Mouse (Mus musculus) liver, embryonic 12.5 days (tissue): ENCODE measurements around the gene Capn2. TPM values are rescaled to one million over a fixed set of nuclear protein-coding genes. Genes with fewer than 3 reads are reported as not detected.

Experiments used
- ATAC-seq: fragments of 200-750 bp; cut with Nextera tagmentation; 2 replicates; pipeline ENCODE4 v1.8.0; 2017; ENCODE audit warnings: moderate number of reproducible peaks, mild to moderate bottlenecking, moderate library complexity
- H3K27ac ChIP-seq: fragments of 300-500 bp; sonication (generic); 2 replicates; pipeline ENCODE4 v1.5.1; 2016; ENCODE audit warnings: mild to moderate bottlenecking
- H3K27me3 ChIP-seq: fragments of 300-500 bp; sonication (generic); replicated peaks from 2 replicates; pipeline ENCODE4 v1.6.1; 2016; ENCODE audit warnings: mild to moderate bottlenecking, moderate library complexity
- H3K36me3 ChIP-seq: fragments of 300-500 bp; sonication (generic); 2 replicates; pipeline ENCODE4 v1.6.1; 2016; ENCODE audit warnings: mild to moderate bottlenecking, moderate library complexity
- H3K4me1 ChIP-seq: fragments of 300-500 bp; sonication (generic); 2 replicates; pipeline ENCODE4 v1.6.1; 2016
- H3K4me2 ChIP-seq: fragments of 300-500 bp; sonication (generic); 2 replicates; pipeline ENCODE4 v1.6.1; 2016; ENCODE audit warnings: mild to moderate bottlenecking, moderate library complexity
- H3K4me3 ChIP-seq: fragments of 300-500 bp; sonication (generic); 2 replicates; pipeline ENCODE4 v1.5.1; 2016; ENCODE audit warnings: mild to moderate bottlenecking, moderate library complexity
- H3K9ac ChIP-seq: fragments of 300-500 bp; sonication (generic); 2 replicates; pipeline ENCODE4 v1.6.1; 2016; ENCODE audit warnings: mild to moderate bottlenecking, moderate library complexity
- H3K9me3 ChIP-seq: fragments of 300-500 bp; sonication (generic); replicated peaks from 2 replicates; pipeline ENCODE4 v1.6.1; 2016; ENCODE audit warnings: mild to moderate bottlenecking, moderate library complexity
- WGBS: fragments of 180-500 bp; shearing (Covaris S2); methylation state at CpG from one replicate; pipeline ENCODE4 v1.1.7; 2016; ENCODE audit not compliant: insufficient replicate concordance; 5-methylcytosine and 5-hydroxymethylcytosine counted together
- polyA plus RNA-seq: library from polyadenylated mRNA; unstranded; fragments of >200 nt; fragmentation: Nextera tagmentation; extraction: Ambion mirVana; gene quantifications from 2 replicates; pipeline ENCODE4 v1.2.1, GENCODE M21; 2016

The Capn2 gene
- polyA plus RNA-seq, 1 experiment from 2014 or later: 36.6 TPM

DNA sequence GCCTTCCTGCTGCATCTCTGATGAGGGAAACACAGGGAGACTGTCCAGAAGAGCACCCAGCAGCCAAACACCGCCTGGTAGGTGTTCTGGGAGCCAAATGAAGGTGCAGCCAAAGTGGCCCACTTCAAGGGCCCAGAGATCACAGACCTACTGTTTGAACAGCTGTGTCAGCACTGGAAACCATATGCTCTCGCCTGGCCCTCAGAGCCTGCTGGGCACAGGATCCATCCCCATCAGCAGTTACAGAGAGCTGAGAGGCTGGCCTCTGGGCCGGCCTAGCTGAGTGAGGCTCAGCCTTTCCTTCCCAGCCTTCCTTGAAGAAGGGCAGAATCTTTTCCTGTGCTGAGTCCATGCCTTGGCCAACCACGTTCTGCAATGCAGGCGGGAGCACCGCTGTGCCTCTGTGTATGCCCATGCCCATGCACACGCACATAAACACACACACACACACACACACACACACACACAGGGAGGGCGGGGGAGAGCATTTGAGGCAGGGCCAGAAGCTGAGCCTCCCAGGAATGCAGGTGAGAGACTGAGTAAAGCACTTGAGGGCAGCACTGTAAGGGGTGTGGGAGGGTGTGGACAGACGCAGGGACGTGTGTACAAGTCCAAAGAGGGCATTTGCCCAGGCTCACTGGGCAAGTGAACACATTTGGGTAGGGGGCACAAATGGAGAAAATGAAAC, 8.2 kb downstream of the Capn2 start:
- 67% methylated on average over 10 of the region's 10 CpGs for WGBS
- Histone ChIP-seq H3K27ac (no peak overlapping the region), H3K9me3 (no peaks in the 10 kb centered on the region), H3K9ac (no peak overlapping the region), H3K4me1 (peaks cover 38% of the 10 kb centered on the region), H3K27me3 (no peaks in the 10 kb centered on the region; the same call in 1 of the 2 replicates), H3K4me3 (no peak overlapping the region), H3K36me3 (0 out of 2 replicates have a peak, but pooled peaks cover 15% of the 10 kb centered on the region), H3K4me2 (no peak overlapping the region)
- ATAC-seq: no peak

DNA sequence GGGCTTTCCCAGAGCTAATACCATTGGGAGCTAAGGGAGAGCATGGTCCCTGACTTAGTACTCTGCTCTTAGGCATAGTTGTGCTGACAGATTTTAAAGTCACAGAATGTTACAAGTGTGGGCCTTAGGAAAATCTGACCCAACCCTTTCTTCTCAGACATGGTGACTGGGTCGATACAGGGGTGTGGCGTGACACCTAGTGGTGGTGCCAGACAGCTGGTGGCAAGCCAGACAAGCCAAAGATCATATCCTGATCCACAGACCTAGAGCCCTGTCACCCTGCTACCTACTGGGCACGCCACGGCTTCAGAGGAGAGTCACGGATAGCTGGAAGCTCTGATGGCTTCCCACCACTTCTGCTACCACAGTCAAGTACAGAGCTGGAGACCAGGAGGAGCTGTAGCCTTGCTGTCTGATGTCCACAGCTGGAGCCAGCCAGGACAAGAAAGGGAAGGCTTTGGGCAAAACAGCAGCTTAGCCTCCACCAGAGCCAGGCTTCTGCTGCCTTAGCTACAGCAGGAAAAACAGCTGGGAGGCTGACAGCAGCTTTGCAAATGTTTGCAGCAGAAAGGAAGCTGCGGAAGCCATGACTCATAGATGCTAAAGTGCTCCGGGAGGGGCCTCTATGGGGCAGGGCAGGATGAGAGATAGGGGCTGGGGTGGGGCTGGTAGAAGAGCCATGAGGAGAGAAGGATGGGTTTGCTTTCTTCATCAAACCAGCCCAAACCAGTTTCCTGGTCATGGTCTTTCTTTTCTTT, 11.0 kb downstream of the Capn2 start:
- Histone ChIP-seq H3K9ac (no peak overlapping the region), H3K4me2 (no peak overlapping the region), H3K36me3 (0 out of 2 replicates have a peak, but pooled peaks cover 13% of the 10 kb centered on the region), H3K9me3 (no peaks in the 10 kb centered on the region), H3K27ac (peak overlapping the region; percentile 71), H3K4me1 (peaks cover 50% of the 10 kb centered on the region), H3K4me3 (no peak overlapping the region), H3K27me3 (no peaks in the 10 kb centered on the region)
- WGBS: 15% methylated on average over 7 of the region's 7 CpGs
- ATAC-seq: peak; percentile 57

DNA sequence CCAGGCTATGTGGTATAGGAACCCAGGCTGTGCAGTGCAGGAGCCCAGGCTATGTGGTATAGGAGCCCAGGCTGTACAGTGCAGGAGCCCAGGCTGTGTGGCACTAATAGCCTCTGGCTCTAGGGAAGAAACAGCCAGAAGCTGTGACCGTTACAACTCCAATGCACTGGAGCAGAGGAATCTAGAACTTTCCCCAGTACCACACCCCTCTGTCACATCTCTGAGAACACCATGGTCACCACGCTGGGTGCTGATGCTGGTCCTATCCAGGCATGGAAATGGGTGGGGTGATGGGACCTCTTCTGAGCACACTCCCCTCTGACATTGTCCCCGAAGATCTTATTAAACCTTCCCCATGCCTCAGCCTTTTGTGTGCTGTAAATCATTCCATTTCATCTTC, 12.1 kb downstream of the Capn2 start:
- WGBS: 68% methylated on average over 3 of the region's 3 CpGs

DNA sequence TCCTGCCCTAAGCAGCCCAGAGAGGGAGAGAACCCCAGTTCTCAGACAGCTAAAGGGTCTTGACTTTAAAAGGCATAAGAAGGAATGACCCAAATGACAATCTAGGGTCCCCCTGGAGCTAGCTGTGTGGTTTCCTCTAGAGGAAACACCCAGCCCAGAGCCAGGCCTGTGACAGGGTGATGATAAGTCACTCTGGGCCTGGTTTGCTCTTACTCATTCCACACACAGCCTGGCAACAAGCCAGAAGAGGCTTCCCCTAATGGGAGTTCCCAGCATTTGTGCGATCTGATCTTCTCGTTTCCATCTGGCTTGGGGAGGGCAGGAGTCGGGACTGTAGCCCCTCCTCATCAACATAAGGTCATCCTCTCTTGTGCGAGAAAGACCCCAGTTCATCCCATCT, 13.2 kb downstream of the Capn2 start:
- Histone ChIP-seq H3K9ac (no peak overlapping the region), H3K36me3 (no peaks in the 10 kb centered on the region; the same call in 1 of the 2 replicates), H3K4me3 (no peak overlapping the region), H3K4me1 (peaks cover 65% of the 10 kb centered on the region), H3K9me3 (no peaks in the 10 kb centered on the region), H3K4me2 (peak overlapping the region; percentile 31; the same call in 1 of the 2 replicates), H3K27me3 (no peaks in the 10 kb centered on the region), H3K27ac (peak overlapping the region; percentile 59)
- 6% methylated on average over 4 of the region's 4 CpGs for WGBS
- peak; percentile 70 for ATAC-seq

More for the DNA sequence above, 12.1 kb downstream of the Capn2 start:
- no peak for ATAC-seq
- Histone ChIP-seq H3K9me3 (no peaks in the 10 kb centered on the region), H3K4me3 (no peak overlapping the region), H3K9ac (no peak overlapping the region), H3K4me1 (peaks cover 55% of the 10 kb centered on the region), H3K27ac (no peak overlapping the region), H3K36me3 (peaks cover 2% of the 10 kb centered on the region; the same call in 1 of the 2 replicates), H3K27me3 (no peaks in the 10 kb centered on the region), H3K4me2 (no peak overlapping the region)

DNA sequence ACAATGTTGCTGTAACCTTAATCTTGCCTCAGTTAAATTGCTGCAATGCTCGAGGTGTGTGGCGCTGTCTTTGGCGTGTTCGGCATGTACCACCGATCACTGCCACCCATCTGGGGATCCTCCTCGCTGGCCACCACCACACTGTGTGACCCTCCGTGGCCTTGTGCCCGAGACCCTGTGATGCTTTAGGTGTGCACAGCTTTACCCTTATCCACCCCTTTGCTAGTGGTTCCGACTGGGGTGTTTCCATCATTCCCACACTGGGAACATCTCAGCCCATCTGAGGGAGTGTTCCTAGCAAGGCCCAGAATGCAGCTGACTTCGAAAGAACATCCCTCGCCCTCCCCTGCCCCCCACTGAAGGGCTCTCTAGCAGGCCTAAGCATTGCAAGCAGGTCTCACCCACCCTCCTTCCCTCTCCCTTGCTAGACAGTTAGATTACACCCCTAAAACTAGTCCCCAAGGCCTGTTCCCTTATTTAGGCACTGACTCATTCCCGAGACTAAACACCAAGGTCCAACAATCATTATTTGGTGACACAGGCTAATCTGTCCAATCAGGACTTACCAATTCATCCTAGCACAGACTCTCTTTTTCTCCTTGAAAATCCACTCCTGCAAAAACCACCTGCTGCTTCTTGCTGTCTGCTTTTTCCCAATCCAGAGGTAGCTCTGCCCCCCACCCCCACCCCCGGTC, 14.1 kb downstream of the Capn2 start:
- no peak overlapping the region for H3K4me3 ChIP-seq
- 59% methylated on average over 13 of the region's 13 CpGs for WGBS
- peaks cover 72% of the 10 kb centered on the region for H3K4me1 ChIP-seq
- ATAC-seq: no peak
- no peaks in the 10 kb centered on the region; the same call in 1 of the 2 replicates for H3K36me3 ChIP-seq
- no peak overlapping the region for H3K4me2 ChIP-seq
- no peaks in the 10 kb centered on the region for H3K9me3 ChIP-seq
- no peaks in the 10 kb centered on the region for H3K27me3 ChIP-seq
- H3K27ac ChIP-seq: peak overlapping the region; percentile 38; the same call in 1 of the 2 replicates
- H3K9ac ChIP-seq: no peak overlapping the region

DNA sequence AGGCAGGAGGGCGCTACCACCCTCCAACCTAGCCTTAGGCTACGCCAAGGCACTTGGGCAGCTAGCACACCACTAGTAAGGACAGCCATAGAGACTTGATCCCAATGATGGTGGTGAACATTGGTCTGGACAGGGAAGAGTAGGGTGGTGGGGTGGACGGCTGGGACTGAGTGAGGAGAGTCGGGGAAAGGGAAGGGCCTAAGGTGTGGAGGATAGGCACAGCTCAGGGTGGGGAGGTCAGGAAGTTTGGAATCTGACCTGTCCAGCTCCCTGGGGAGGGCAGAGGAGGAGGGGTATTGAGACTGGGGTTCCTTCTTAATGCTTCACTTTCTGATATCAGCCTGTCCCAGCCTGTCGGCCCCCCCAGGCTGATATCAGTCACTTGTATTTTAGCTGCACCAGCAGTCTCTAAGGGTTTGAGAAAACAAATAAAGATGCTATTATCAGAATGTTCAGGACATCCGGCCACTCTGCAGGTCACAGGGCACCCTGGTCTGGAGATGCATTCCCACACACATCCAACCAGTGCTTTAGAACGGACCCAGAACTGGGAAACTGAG, 14.8 kb downstream of the Capn2 start:
- H3K4me1 ChIP-seq: peaks cover 77% of the 10 kb centered on the region
- 46% methylated on average over 7 of the region's 7 CpGs for WGBS

DNA sequence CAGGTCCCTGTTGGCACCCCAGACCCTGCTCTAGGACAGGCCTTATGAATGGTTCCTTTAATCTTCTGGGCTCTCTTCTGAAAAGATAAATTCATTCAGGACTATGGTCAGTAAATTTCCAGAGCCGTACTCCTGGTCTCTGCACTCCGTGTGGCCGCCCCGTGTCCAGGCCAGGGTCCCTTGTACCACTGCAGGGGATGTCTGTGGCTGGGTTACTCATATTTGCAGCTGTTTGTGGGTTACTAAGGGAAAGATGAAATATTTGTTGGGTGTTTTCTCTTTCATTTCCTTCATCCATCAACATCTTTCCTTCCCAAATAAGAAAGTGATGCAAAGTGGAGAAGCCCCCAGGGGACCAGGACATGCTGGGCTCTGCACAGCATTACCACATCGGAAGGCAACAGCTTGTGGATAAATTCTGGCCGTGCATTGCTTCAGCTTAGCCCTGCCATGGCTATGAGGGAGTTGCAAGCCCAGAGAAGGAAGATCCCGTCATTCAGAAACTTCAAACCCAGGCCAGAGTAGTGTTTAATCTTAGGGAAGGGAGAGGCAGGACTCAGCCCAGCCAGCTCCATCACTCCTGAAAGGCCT, 15.5 kb downstream of the Capn2 start:
- 78% methylated on average over 7 of the region's 7 CpGs for WGBS
- no peak for ATAC-seq
- Histone ChIP-seq H3K4me3 (no peak overlapping the region), H3K36me3 (no peaks in the 10 kb centered on the region; the same call in 1 of the 2 replicates), H3K27ac (no peak overlapping the region), H3K9ac (no peak overlapping the region), H3K4me2 (no peak overlapping the region), H3K9me3 (no peaks in the 10 kb centered on the region), H3K4me1 (peaks cover 83% of the 10 kb centered on the region), H3K27me3 (no peaks in the 10 kb centered on the region)

More for the DNA sequence above, 14.8 kb downstream of the Capn2 start:
- Histone ChIP-seq H3K27ac (no peak overlapping the region), H3K4me3 (no peak overlapping the region), H3K9me3 (no peaks in the 10 kb centered on the region), H3K9ac (no peak overlapping the region), H3K4me2 (no peak overlapping the region), H3K27me3 (no peaks in the 10 kb centered on the region), H3K36me3 (no peaks in the 10 kb centered on the region; the same call in 1 of the 2 replicates)
- no peak for ATAC-seq

DNA sequence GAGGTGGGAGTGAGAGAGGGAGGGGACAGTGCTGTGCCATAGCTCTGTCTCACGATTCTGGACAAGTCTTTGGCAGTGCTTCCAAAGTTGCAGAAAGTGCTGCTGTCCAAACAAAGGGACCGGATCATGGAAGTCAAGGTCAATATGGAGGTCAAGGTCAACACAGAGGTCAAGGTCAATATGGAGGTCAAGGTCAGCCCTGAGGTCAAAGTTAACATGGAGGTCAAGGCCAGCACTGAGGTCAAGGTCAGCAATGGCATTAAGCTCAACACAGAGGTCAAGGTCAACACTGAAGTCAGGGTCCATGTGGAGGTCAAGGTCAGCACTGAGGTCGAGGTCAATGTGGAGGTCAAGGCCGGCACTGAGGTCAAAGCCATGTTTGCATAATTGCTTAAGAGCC, 16.6 kb downstream of the Capn2 start:
- no peak overlapping the region for H3K9ac ChIP-seq
- H3K27ac ChIP-seq: no peak overlapping the region
- no peaks in the 10 kb centered on the region; the same call in 1 of the 2 replicates for H3K36me3 ChIP-seq
- H3K4me3 ChIP-seq: no peak overlapping the region
- H3K27me3 ChIP-seq: no peaks in the 10 kb centered on the region
- H3K9me3 ChIP-seq: no peaks in the 10 kb centered on the region
- ATAC-seq: no peak
- WGBS: 60% methylated on average over 4 of the region's 4 CpGs
- no peak overlapping the region for H3K4me2 ChIP-seq
- peaks cover 76% of the 10 kb centered on the region for H3K4me1 ChIP-seq

DNA sequence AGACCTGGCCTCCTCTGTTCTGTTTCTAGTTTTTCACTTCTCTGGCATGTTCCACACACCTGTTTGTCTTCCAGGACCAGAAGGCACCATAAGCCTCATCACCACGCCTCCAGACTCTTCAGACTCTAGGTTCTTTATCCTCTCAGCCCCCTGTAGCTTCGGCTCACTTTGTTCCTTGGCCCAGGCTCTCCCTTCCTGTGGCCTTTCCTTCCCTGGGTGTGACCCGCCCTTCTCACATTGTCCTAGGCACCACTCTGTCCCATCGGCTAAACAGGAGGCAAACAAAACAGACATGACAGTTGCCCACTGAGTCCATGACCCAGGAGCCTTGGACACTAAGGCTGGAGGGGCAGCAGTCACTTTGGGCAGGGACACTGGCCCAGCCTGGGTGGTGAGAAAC, 17.2 kb downstream of the Capn2 start:
- no peak for ATAC-seq
- Histone ChIP-seq H3K4me3 (no peak overlapping the region), H3K4me2 (no peak overlapping the region), H3K27me3 (no peaks in the 10 kb centered on the region), H3K4me1 (peaks cover 71% of the 10 kb centered on the region), H3K27ac (no peak overlapping the region), H3K36me3 (no peaks in the 10 kb centered on the region; the same call in 1 of the 2 replicates), H3K9ac (no peak overlapping the region), H3K9me3 (no peaks in the 10 kb centered on the region)
- WGBS: 68% methylated on average over 4 of the region's 4 CpGs

DNA sequence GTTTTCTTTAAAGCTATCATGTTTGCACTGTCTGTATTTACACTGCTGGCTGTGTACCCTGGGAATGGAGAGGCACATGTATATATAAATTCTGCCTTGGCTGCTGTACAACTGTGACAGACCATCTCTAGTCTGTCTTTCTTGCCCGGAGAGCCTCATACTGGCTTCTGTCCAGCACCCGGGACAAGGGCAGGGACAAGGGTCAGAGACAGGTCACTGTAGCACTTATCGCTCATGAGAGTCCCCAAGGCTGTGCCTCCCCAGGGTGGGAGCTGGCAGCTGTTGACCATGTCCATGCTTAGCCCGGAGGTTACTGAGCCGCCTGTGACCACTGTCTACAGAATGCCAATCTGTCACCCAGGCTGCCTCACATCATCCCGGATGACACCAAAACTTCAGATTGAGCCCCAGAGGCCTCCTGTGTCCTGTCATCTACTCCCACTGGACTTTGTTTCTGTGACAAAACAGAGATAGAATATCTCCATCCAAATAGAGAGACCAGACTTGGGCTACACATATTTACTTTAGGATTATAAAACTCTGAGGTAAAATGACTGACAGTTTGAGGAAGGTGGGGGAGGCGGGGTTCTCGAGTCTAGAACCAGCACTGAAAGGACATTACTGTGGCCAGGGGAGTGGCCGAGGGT, 17.8 kb downstream of the Capn2 start:
- H3K4me2 ChIP-seq: no peak overlapping the region
- no peak for ATAC-seq

DNA sequence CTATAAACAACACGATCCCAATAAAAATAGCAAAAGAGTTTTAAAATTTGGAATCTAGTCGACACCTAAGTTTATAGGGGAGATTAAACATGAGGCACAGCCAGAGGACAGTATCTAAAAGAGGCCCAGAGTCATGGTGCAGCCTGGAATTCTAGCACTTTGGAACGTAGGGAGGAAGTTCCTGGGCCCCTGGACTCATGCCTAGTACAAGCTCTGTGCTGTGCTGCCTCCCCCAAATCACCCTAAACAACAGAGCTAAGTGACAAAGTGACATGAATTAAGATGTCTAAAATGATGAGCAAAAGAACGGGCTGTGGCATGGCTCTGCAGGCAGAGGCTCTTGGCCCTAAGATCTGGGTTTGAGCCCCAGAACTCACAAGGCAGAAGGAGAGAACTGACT, 19.7 kb downstream of the Capn2 start:
- no peak overlapping the region for H3K27ac ChIP-seq
- H3K4me1 ChIP-seq: peaks cover 55% of the 10 kb centered on the region
- ATAC-seq: no peak
- H3K9me3 ChIP-seq: no peaks in the 10 kb centered on the region
- H3K9ac ChIP-seq: no peak overlapping the region
- H3K27me3 ChIP-seq: no peaks in the 10 kb centered on the region
- WGBS: 41% methylated on average over 4 of the region's 4 CpGs
- no peak overlapping the region for H3K4me3 ChIP-seq
- no peak overlapping the region for H3K4me2 ChIP-seq
- H3K36me3 ChIP-seq: no peaks in the 10 kb centered on the region; the same call in 1 of the 2 replicates

More for the DNA sequence above, 17.8 kb downstream of the Capn2 start:
- Histone ChIP-seq H3K4me3 (no peak overlapping the region), H3K4me1 (peaks cover 71% of the 10 kb centered on the region), H3K9me3 (no peaks in the 10 kb centered on the region), H3K27me3 (no peaks in the 10 kb centered on the region), H3K36me3 (no peaks in the 10 kb centered on the region; the same call in 1 of the 2 replicates), H3K27ac (no peak overlapping the region), H3K9ac (no peak overlapping the region)
- WGBS: 53% methylated on average over 9 of the region's 9 CpGs
